Mouse (Mus musculus) G1E (cell line): Measurements from ENCODE around the gene Slc4a4.

Experiments
- CTCF ChIP-seq: IDR thresholded peaks from 2 replicates; pipeline ENCODE4 v1.5.1; 2012; ENCODE audit warnings: low read depth, low read length, inconsistent platforms, mixed read lengths
- GATA1 ChIP-seq: IDR thresholded peaks from 2 replicates; pipeline ENCODE4 v1.6.1; 2012; ENCODE audit warnings: borderline replicate concordance, low read length, inconsistent platforms, mixed read lengths
- TAL1 ChIP-seq: conservative IDR thresholded peaks from 2 replicates; pipeline ENCODE4 v1.6.1; 2012; ENCODE audit warnings: low read depth, low read length, inconsistent platforms, mixed read lengths

DNA sequence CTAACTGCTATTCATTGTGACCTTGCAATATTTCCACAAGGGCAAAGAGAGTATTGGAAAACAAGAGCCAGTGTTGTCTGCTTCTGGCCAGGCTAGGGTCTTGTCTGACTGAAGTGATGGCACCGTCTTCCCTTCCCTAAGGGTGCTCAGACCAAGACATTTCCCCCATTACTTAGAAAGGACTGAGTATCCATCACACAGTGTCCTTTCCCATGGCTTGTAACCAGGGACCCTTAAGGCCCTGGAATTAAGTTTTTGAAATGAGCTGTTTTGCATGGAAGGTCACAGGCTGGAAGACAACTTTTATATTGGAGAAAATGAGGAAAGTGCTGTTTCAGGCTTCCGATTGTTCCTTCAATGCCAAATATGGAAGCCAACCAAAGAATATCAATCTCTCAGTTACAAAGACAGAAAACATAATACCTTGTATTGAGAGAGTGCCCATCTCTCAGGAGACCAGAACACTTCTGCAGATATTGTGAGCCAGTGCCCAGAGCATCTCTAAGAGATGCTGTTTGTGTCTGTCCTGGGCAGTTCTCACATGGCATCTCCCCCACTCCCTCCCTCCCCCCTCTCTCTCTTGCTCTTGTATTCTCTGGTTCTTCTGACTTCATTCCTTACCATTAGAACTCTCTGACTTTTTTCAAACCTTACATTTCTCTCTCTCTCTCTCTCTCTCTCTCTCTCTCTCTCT lies 284.6 kb downstream of the Slc4a4 start:
- TF ChIP-seq CTCF, result no peak
- no peak for TF ChIP-seq GATA1
- TF ChIP-seq TAL1, result no peak
